Mouse (Mus musculus): ENCODE results near the gene Galnt2.

DNA sequence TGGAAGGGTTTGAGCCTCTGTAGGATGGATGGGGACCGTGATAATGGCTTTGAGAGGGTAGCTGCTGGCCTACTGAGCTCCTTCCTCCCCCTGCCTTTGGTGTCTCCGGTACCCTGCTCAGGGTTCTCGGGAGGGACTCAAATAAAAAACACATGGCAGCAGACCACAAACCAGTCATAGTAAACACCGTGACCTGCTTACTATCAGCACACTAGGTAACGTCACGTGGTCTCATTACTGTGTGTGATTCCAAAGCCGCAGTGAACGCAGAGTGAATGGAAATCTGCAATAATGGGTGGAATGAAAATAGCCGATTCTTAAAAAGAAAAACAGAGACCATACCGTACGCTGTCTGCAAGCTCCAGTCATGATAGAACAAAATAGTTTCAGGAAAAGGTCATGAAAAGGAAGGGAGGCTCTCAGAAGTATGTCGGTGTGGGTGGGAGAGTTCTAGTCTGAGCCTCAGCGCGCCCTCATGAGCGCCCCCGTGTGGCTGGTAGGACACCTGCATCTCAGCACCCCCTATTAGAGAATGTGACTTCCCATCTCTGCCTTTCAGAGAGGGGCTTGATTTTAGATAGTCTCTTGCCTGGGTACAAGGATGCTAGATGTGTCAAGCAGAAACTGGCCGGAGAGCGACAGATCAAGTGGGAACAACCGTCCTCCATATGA is 115.8 kb downstream of the Galnt2 start:
- peak; percentile 95 for TF ChIP-seq CTCF (IDR thresholded peaks at IDR 0.05; ENCODE audit: low read depth)
- TF ChIP-seq EP300 (IDR thresholded peaks at IDR 0.05; ENCODE audit: low read depth) = no peak

All from liver, postnatal 0 days (tissue).